Mouse (Mus musculus): Measurements from ENCODE around the gene Clcn6.

GRCm38 (mm10) chr4:148058993-148059392 lies 20.4 kb upstream of the Clcn6 start:
- TF ChIP-seq POLR2A (IDR thresholded peaks at IDR 0.05; ENCODE audit: borderline replicate concordance, insufficient read depth, low read length) (no peak), CTCF (IDR thresholded peaks at IDR 0.05; ENCODE audit: borderline replicate concordance, insufficient read depth, low read depth, low read length) (no peak)
